Mouse (Mus musculus): ENCODE data around the gene Slc18a3.

GRCm38 (mm10) chr14:32509443-32509961, 44.9 kb upstream of the Slc18a3 start:
- TF ChIP-seq CTCF (IDR thresholded peaks at IDR 0.05; ENCODE audit: insufficient read depth, low read length) (no peak), POLR2A (IDR thresholded peaks at IDR 0.05; ENCODE audit: borderline replicate concordance, extremely low read depth, low read depth, low read length) (no peak)
